ENCODE assay signal across 9 mouse cellular contexts in the genomic region with DNA sequence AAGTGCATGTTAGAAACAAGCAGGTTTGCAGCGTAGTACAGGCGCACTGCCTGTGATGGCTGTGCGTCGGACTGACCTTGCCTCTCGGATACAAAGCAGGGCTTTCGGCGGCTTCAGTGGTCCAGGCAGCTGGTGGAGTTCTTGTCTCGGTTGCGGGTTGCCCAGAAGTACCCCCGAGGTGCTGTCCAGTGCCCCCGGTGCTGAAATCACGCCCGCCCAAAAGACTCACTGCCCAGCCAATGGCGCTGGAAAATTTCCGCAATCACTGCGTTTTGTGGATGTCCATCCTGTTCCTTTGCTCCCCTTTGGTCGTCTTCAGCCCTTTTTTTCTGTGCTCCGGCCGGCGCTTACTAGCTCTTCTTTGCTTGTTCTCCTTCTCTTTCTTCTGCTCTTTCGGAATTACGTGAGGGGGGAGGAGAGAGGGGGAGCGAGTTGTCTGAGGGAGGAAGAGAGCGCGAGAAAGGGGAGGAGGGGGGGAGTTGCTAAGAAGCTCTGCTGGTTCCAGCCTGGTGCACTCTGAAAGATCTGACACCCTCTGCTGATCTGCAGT. TPM values are rescaled to one million over a fixed set of nuclear protein-coding genes. Genes with fewer than 3 reads are reported as not detected.
DNase-seq lines count a peak whose midpoint lies in the region; ATAC-seq lines count a peak whose summit lies in the region.
"Had no signal": no experiment of that assay in that cellular context is flagged by ENCODE, and none has a peak within 500 bp of the region (broad histone marks: within the 10 kb centered on the region; RNA-seq: fewer than 3 reads in every experiment).

Gene Slitrk1, minus strand, starts transcription at position 445 of the 550 bp plus-strand sequence.

- peaks cover 37% of the 10 kb centered on the region for H3K27me3 ChIP-seq in forebrain, embryonic 10.5 days (ENCODE audit: poor library complexity, severe bottlenecking)
- no peaks in the 10 kb centered on the region for H3K27me3 ChIP-seq in hindbrain, embryonic 13.5 days
- peaks cover 28% of the 10 kb centered on the region for H3K27me3 ChIP-seq in midbrain, embryonic 10.5 days (ENCODE audit: low read depth, poor library complexity, severe bottlenecking)

- peak within 1 kb of the TSS; percentile 78 for H3K27ac ChIP-seq in forebrain, embryonic 10.5 days
- H3K27ac ChIP-seq in hindbrain, embryonic 13.5 days = peak within 1 kb of the TSS; percentile 94
- H3K27ac ChIP-seq in midbrain, embryonic 10.5 days (replicated peaks) = peak within 1 kb of the TSS; percentile 81

- peak within 1 kb of the TSS; percentile 84 for H3K9ac ChIP-seq in hindbrain, embryonic 13.5 days

- peak within 1 kb of the TSS; percentile 60 for H3K4me3 ChIP-seq in forebrain, embryonic 10.5 days
- peak within 1 kb of the TSS; percentile 72 for H3K4me3 ChIP-seq in hindbrain, embryonic 13.5 days
- H3K4me3 ChIP-seq in midbrain, embryonic 10.5 days = peak within 1 kb of the TSS; percentile 63
- H3K4me3 ChIP-seq: megakaryocyte, embryonic 14.5 days had no signal

- H3K9me3 ChIP-seq in forebrain, embryonic 10.5 days = no peaks in the 10 kb centered on the region
- H3K9me3 ChIP-seq in hindbrain, embryonic 13.5 days = no peaks in the 10 kb centered on the region
- no peaks in the 10 kb centered on the region for H3K9me3 ChIP-seq in midbrain, embryonic 10.5 days (replicated peaks)

- H3K4me1 ChIP-seq in forebrain, embryonic 10.5 days = peaks cover 38% of the 10 kb centered on the region
- H3K4me1 ChIP-seq in hindbrain, embryonic 13.5 days (replicated peaks) = peaks cover 26% of the 10 kb centered on the region
- peaks cover 40% of the 10 kb centered on the region for H3K4me1 ChIP-seq in midbrain, embryonic 10.5 days

- WGBS in forebrain, embryonic 10.5 days = under 1% methylated on average over 24 of the region's 25 CpGs
- 1% methylated on average over 25 of the region's 25 CpGs for WGBS in hindbrain, embryonic 13.5 days
- WGBS in midbrain, embryonic 10.5 days = 0% methylated on average over 25 of the region's 25 CpGs

- ATAC-seq in hindbrain, embryonic 13.5 days (ENCODE audit: low FRiP score) = peak; percentile 87

- peak; percentile 46 for DNase-seq in ES-CJ7 (ENCODE audit: low read depth, low spot score)
- peak; percentile 87 for DNase-seq in brain, embryonic 18.5 days (ENCODE audit: low read depth, low spot score)
- DNase-seq in forebrain, embryonic 10.5 days (ENCODE audit: extremely low spot score, low spot score) = peak; percentile 81
- peak; percentile 58 to 65 for DNase-seq in layer of hippocampus, postnatal 36 days
- DNase-seq in midbrain, embryonic 10.5 days (ENCODE audit: low spot score) = peak; percentile 84
- peak; percentile 66 for DNase-seq in right cerebral cortex, postnatal 4 days
- DNase-seq in T-cell, adult 2 months (ENCODE audit: low spot score) = no peak

- peak within 1 kb of the TSS; percentile 95 for H3K4me2 ChIP-seq in hindbrain, embryonic 13.5 days

- H3K36me3 ChIP-seq in forebrain, embryonic 10.5 days (replicated peaks) = no peaks in the 10 kb centered on the region
- H3K36me3 ChIP-seq in hindbrain, embryonic 13.5 days = no peaks in the 10 kb centered on the region
- H3K36me3 ChIP-seq in midbrain, embryonic 10.5 days = no peaks in the 10 kb centered on the region

RNA-seq across cellular contexts. Expression of gene Slitrk1, which starts in this region (rescaled TPM):
- 1.9 and 2.2 TPM in 2 replicates for polyA plus RNA-seq in forebrain, embryonic 10.5 days (2016; fragmentation: Nextera tagmentation; extraction: Ambion mirVana)
- polyA plus RNA-seq in hindbrain, embryonic 13.5 days (2015; fragmentation: Nextera tagmentation; extraction: Ambion mirVana) = 29.9 and 30.2 TPM in 2 replicates
- total RNA-seq in layer of hippocampus, postnatal 36 days (2021) = 10 to 100 TPM; 56.2 to 58.4 TPM
- polyA plus RNA-seq in midbrain, embryonic 10.5 days (2016; fragmentation: Nextera tagmentation; extraction: Ambion mirVana) = 2.0 and 5.4 TPM in 2 replicates
